Mouse (Mus musculus) neural tube, embryonic 10.5 days (tissue): ENCODE results near the gene Emc10.

ENCODE experiments used
- DNase-seq: peaks from one replicate; pipeline ENCODE4 v3.0.0-alpha.2; 2017; ENCODE audit warnings: low spot score; ENCODE audit errors: extremely low spot score

Gene Emc10

GRCm38 (mm10) chr7:44485572-44486195 lies 10.6 kb downstream of the Emc10 start:
- no peak for DNase-seq

GRCm38 (mm10) chr7:44484841-44485571 lies 11.3 kb downstream of the Emc10 start:
- peak; percentile 88 for DNase-seq

- DNase-seq: no peak
Measured at GRCm38 (mm10) chr7:44484109-44484508, 12.2 kb downstream of the Emc10 start.

GRCm38 (mm10) chr7:44482836-44483435 lies 13.4 kb downstream of the Emc10 start:
- DNase-seq: no peak

GRCm38 (mm10) chr7:44475046-44475614 lies 21.2 kb downstream of the Emc10 start:
- DNase-seq: peak; percentile 13

GRCm38 (mm10) chr7:44474419-44474818 lies 21.9 kb downstream of the Emc10 start:
- DNase-seq: peak; percentile 43

GRCm38 (mm10) chr7:44472961-44473646 lies 23.2 kb downstream of the Emc10 start:
- no peak for DNase-seq

GRCm38 (mm10) chr7:44472558-44472885 lies 23.8 kb downstream of the Emc10 start:
- DNase-seq: no peak

- no peak for DNase-seq
Measured at GRCm38 (mm10) chr7:44471880-44472557, 24.3 kb downstream of the Emc10 start.

GRCm38 (mm10) chr7:44470696-44471612 lies 25.4 kb downstream of the Emc10 start:
- no peak for DNase-seq

GRCm38 (mm10) chr7:44469677-44470675 lies 26.4 kb downstream of the Emc10 start:
- no peak for DNase-seq

GRCm38 (mm10) chr7:44468644-44469285 lies 27.6 kb downstream of the Emc10 start:
- no peak for DNase-seq

- peak; percentile 94 for DNase-seq
Measured at GRCm38 (mm10) chr7:44467811-44468411, 28.4 kb downstream of the Emc10 start, which contains the start of gene Josd2. Josd2 (plus strand) TSS chr7:44467980.

- DNase-seq: no peak
Measured at GRCm38 (mm10) chr7:44466888-44467311, 29.4 kb downstream of the Emc10 start.

- DNase-seq: no peak
Measured at GRCm38 (mm10) chr7:44466006-44466887, 30.1 kb downstream of the Emc10 start.

- DNase-seq: no peak
Measured at GRCm38 (mm10) chr7:44465111-44465510, 31.2 kb downstream of the Emc10 start, which contains the start of gene Aspdh. Aspdh (plus strand) TSS chr7:44465391.

GRCm38 (mm10) chr7:44464511-44464910 lies 31.8 kb downstream of the Emc10 start:
- peak; percentile 17 for DNase-seq
